Mouse (Mus musculus) testis, adult 10 weeks (tissue): Measurements from ENCODE around the gene Col15a1. TPM values are rescaled to one million over a fixed set of nuclear protein-coding genes. Genes with fewer than 3 reads are reported as not detected.

Source experiments
- polyA plus RNA-seq: library from polyadenylated mRNA; stranded (reverse); fragments of 350-450 nt; fragmentation: Illumina TruSeq; extraction: RNeasy Lipid Tissue Mini Kit (QIAGEN cat#74804); gene quantifications from one replicate; pipeline ENCODE4 v1.2.3, GENCODE M21; 2014; ENCODE audit warnings: low read depth, low replicate concordance

Gene Col15a1
- 6.7 TPM for polyA plus RNA-seq

GRCm38 (mm10) chr4:47207969-47208420 is at the start of gene Col15a1:
TSS of gene Col15a1 (plus strand) at chr4:47208161.

GRCm38 (mm10) chr4:47352803-47353388 is 144.9 kb downstream of the Col15a1 start, which contains the start of gene Tgfbr1:
TSS of gene Tgfbr1 (plus strand) at chr4:47353222.

Other genes with a start within 250 kb of the Col15a1 start
- gene Gabbr2, start 216.3 kb upstream of the Col15a1 start, polyA plus RNA-seq: 0.53 TPM
- gene Anks6, start 150.7 kb upstream of the Col15a1 start, polyA plus RNA-seq: 0.15 TPM
- 1.1 TPM for gene Galnt12, start 116.3 kb upstream of the Col15a1 start, polyA plus RNA-seq
- gene Tgfbr1, start 145.1 kb downstream of the Col15a1 start, polyA plus RNA-seq: 79.5 TPM